Mouse (Mus musculus) heart, adult 2 months (tissue): ENCODE data around the gene Akt3. TPM values are rescaled to one million over a fixed set of nuclear protein-coding genes. Genes with fewer than 3 reads are reported as not detected.
A peak's percentile ranks its signal among the peaks of the same experiment; 100 is the strongest.

ENCODE experiments used
- DNase-seq, 2 experiments: peaks; one replicate each; pipeline ENCODE4 v3.0.0; 2021
- H3K27ac ChIP-seq: fragments of 200-600 bp; 2 replicates; pipeline ENCODE4 v1.8.1; 2022
- H3K27me3 ChIP-seq: fragments of 200-500 bp; 2 replicates; pipeline ENCODE4 v1.6.1; 2012; ENCODE audit warnings: mild to moderate bottlenecking, low read length, inconsistent platforms, mixed read lengths; ENCODE audit not compliant: control insufficient read depth, insufficient read depth
- H3K36me3 ChIP-seq: fragments of 200-500 bp; 2 replicates; pipeline ENCODE4 v1.6.1; 2012; ENCODE audit warnings: low read length, inconsistent platforms; ENCODE audit not compliant: control insufficient read depth, insufficient read depth
- H3K4me1 ChIP-seq: fragments of 200-500 bp; 2 replicates; pipeline ENCODE4 v1.6.1; 2011; ENCODE audit warnings: low read length; ENCODE audit not compliant: control insufficient read depth, insufficient read depth
- H3K4me3 ChIP-seq: fragments of 200-600 bp; 2 replicates; pipeline ENCODE4 v1.8.1; 2022
- H3K79me2 ChIP-seq: fragments of 200-500 bp; replicated peaks from 2 replicates; pipeline ENCODE4 v1.6.1; 2012; ENCODE audit warnings: mild to moderate bottlenecking, inconsistent platforms, low read length, moderate library complexity, mixed read lengths; ENCODE audit not compliant: control insufficient read depth, insufficient read depth
- H3K9ac ChIP-seq: fragments of 200-500 bp; 2 replicates; pipeline ENCODE4 v1.6.1; 2012; ENCODE audit warnings: low read depth, mild to moderate bottlenecking, control low read depth, inconsistent platforms, low read length, mixed read lengths
- CTCF ChIP-seq: fragments of 200-600 bp; IDR thresholded peaks from 2 replicates; pipeline ENCODE4 v1.8.1; 2022; ENCODE audit warnings: antibody characterized with exemption, mild to moderate bottlenecking, moderate library complexity
- EP300 ChIP-seq: fragments of 200-500 bp; IDR thresholded peaks from 2 replicates; pipeline ENCODE4 v1.6.1; 2011; ENCODE audit warnings: low read depth, low read length, control low read depth; ENCODE audit not compliant: insufficient read depth
- POLR2A ChIP-seq: fragments of 200-500 bp; IDR thresholded peaks from 2 replicates; pipeline ENCODE4 v1.6.1; 2011; ENCODE audit warnings: mild to moderate bottlenecking, low read depth, low read length, control low read depth; ENCODE audit not compliant: insufficient read depth
- WGBS: fragments of 180-500 bp; shearing (Covaris S2); methylation state at CpG from one replicate; pipeline ENCODE4 v1.1.7; 2018; 5-methylcytosine and 5-hydroxymethylcytosine counted together
- intact Hi-C: fragments of 180-260 bp; cut with DNase I; formaldehyde crosslinking; loops from one replicate; pipeline ENCODE4 v1.15.1; 2025
- polyA plus RNA-seq: library from polyadenylated mRNA; depleted of rRNA; stranded (reverse); fragments of >200 nt; gene quantifications from 2 replicates; pipeline ENCODE4 v1.2.3, GENCODE M21; 2012
- total RNA-seq, 2 experiments: library from RNA; stranded (reverse); gene quantifications; 2 replicates each; pipeline ENCODE4 v1.2.3; 2021

Gene Akt3
- total and polyA plus RNA-seq, 3 experiments, result 4.8 to 20.2 (median 20.0) TPM

GRCm38 (mm10) chr1:177004041-177004741 lies 253.8 kb downstream of the Akt3 start:
- Histone ChIP-seq H3K79me2 (no peaks in the 10 kb centered on the region), H3K4me1 (no peaks in the 10 kb centered on the region), H3K27me3 (no peaks in the 10 kb centered on the region), H3K4me3 (no peak overlapping the region), H3K9ac (no peak overlapping the region), H3K27ac (no peak overlapping the region), H3K36me3 (no peaks in the 10 kb centered on the region)
- TF ChIP-seq EP300, result no peak
- no peak for TF ChIP-seq POLR2A
- TF ChIP-seq CTCF, result no peak
- DNase-seq, result no peak
- 84% methylated on average over 4 of the region's 4 CpGs for WGBS
- intact Hi-C loops, result no loop called here

DNA sequence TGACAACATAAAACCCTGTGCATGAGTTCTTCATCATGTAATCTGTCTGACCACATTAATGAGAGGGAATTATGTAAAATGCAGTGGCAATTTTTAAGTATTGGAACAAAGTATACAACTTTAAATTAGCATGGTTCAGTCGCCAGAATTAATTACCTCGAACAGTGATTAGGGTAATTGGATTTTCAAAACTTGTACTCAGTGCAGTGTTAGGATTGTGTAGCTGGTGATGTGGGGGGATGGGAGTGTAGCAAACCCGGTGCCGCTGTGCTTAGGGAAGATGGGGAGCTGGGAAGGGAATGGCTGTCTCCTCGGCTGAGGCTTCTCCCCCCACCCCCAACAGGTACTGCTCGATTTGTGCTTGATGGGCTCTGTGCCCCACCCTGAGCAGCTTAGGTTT lies 255.1 kb downstream of the Akt3 start:
- intact Hi-C loops, result no loop called here
- 84% methylated on average over 6 of the region's 6 CpGs for WGBS
- H3K27me3 ChIP-seq, result no peaks in the 10 kb centered on the region
- no peak overlapping the region for H3K9ac ChIP-seq
- H3K36me3 ChIP-seq, result no peaks in the 10 kb centered on the region
- no peak overlapping the region for H3K4me3 ChIP-seq
- H3K27ac ChIP-seq, result no peak overlapping the region
- no peaks in the 10 kb centered on the region for H3K4me1 ChIP-seq
- no peak for TF ChIP-seq EP300
- TF ChIP-seq POLR2A, result no peak
- TF ChIP-seq CTCF, result no peak
- DNase-seq, result no peak
- no peaks in the 10 kb centered on the region for H3K79me2 ChIP-seq

DNA sequence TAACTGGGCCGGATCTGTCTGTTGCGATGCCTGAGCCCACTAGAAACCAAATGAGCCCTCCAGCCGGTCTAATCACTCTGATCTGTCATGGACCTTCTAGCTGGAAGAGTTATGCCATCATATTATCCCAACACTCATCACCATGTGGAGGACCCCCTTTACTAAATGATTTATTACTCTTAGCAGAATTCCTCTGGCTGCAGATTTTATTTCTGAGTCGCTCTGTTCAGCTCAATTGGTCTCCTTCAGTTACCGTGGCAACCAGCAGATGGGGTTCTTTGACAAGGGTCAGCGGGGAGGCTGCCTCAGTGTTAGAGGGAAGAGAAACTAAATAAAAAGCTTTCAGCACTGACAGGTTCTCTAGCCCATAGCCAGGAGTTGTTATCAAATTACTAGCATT lies 259.0 kb downstream of the Akt3 start:
- no peak overlapping the region for H3K4me3 ChIP-seq
- H3K4me1 ChIP-seq, result peaks cover 1% of the 10 kb centered on the region; the same call in 1 of the 2 replicates
- H3K27me3 ChIP-seq, result no peaks in the 10 kb centered on the region
- no peaks in the 10 kb centered on the region for H3K36me3 ChIP-seq
- TF ChIP-seq POLR2A (no peak), CTCF (peak; percentile 15; the same call in 1 of the 2 replicates)
- intact Hi-C loops, result no loop called here
- H3K9ac ChIP-seq, result no peak overlapping the region
- no peaks in the 10 kb centered on the region for H3K79me2 ChIP-seq
- WGBS, result 82% methylated on average over 6 of the region's 6 CpGs
- DNase-seq, result no peak
- H3K27ac ChIP-seq, result no peak overlapping the region

- 87% methylated on average over 28 of the region's 33 CpGs for WGBS
- intact Hi-C loops, result no loop called here
- H3K36me3 ChIP-seq, result no peaks in the 10 kb centered on the region
- H3K27ac ChIP-seq, result no peak overlapping the region
- no peaks in the 10 kb centered on the region for H3K27me3 ChIP-seq
- TF ChIP-seq POLR2A (no peak), EP300 (no peak), CTCF (no peak)
- H3K9ac ChIP-seq, result no peak overlapping the region
- H3K4me1 ChIP-seq, result peaks cover 11% of the 10 kb centered on the region
- no peaks in the 10 kb centered on the region for H3K79me2 ChIP-seq
- no peak overlapping the region for H3K4me3 ChIP-seq
- DNase-seq, result no peak
Measured at GRCm38 (mm10) chr1:176997711-176998689, 260.0 kb downstream of the Akt3 start.

GRCm38 (mm10) chr1:176997254-176997653 lies 260.7 kb downstream of the Akt3 start:
- H3K4me1 ChIP-seq, result peaks cover 11% of the 10 kb centered on the region
- TF ChIP-seq EP300 (no peak), CTCF (no peak), POLR2A (no peak)
- no peaks in the 10 kb centered on the region for H3K27me3 ChIP-seq
- intact Hi-C loops, result no loop called here
- H3K79me2 ChIP-seq, result no peaks in the 10 kb centered on the region
- no peak overlapping the region for H3K9ac ChIP-seq
- H3K27ac ChIP-seq, result no peak overlapping the region
- DNase-seq, result no peak
- WGBS, result 77% methylated on average over 6 of the region's 6 CpGs
- H3K4me3 ChIP-seq, result no peak overlapping the region
- no peaks in the 10 kb centered on the region for H3K36me3 ChIP-seq
